Mouse (Mus musculus): ENCODE results near the gene Tcf7l1. TPM values are rescaled to one million over a fixed set of nuclear protein-coding genes. Genes with fewer than 3 reads are reported as not detected.

Gene Tcf7l1
- total RNA-seq, 2 experiments from 2014 or later: 2.0 to 3.6 TPM

- intact Hi-C loops (cut with DNase I): no loop called here
These were observed 144.5 kb downstream of the Tcf7l1 start for GRCm38 (mm10) chr6:72644576-72644975.

GRCm38 (mm10) chr6:72641218-72641954, 147.7 kb downstream of the Tcf7l1 start:
- no peak for DNase-seq (ENCODE audit: low spot score in 2 of 2)
- intact Hi-C loops (cut with DNase I): no loop called here

More at GRCm38 (mm10) chr6:72644576-72644975, 144.5 kb downstream of the Tcf7l1 start:
- no peak for DNase-seq (ENCODE audit: low spot score in 2 of 2)

- intact Hi-C loops (cut with DNase I): loop anchor here (1.0 to 5.0 kb wide), 4 partner anchors 30 to 590 kb away; partner anchors contain the start of gene Tcf7l1
- DNase-seq (ENCODE audit: low spot score in 2 of 2): no peak
These were observed 152.1 kb downstream of the Tcf7l1 start for GRCm38 (mm10) chr6:72636940-72637339.

GRCm38 (mm10) chr6:72635760-72636431, 153.2 kb downstream of the Tcf7l1 start:
- intact Hi-C loops (cut with DNase I): loop anchor here (1.0 to 5.0 kb wide), 4 partner anchors 31 to 591 kb away; partner anchors contain the start of gene Tcf7l1
- peak; percentile 66 to 76 for DNase-seq (ENCODE audit: low spot score in 2 of 2)

- intact Hi-C loops (cut with DNase I): no loop called here
- no peak for DNase-seq (ENCODE audit: low spot score in 2 of 2)
These were observed 154.7 kb downstream of the Tcf7l1 start for GRCm38 (mm10) chr6:72634311-72634710.

GRCm38 (mm10) chr6:72631700-72632099, 157.4 kb downstream of the Tcf7l1 start:
- DNase-seq (ENCODE audit: low spot score in 2 of 2): no peak
- intact Hi-C loops (cut with DNase I): no loop called here

- no peak for DNase-seq (ENCODE audit: low spot score in 2 of 2)
- intact Hi-C loops (cut with DNase I): no loop called here
These were observed 158.1 kb downstream of the Tcf7l1 start for GRCm38 (mm10) chr6:72630961-72631360.

GRCm38 (mm10) chr6:72630370-72630769, 158.7 kb downstream of the Tcf7l1 start:
- intact Hi-C loops (cut with DNase I): no loop called here

GRCm38 (mm10) chr6:72627276-72627675, 161.8 kb downstream of the Tcf7l1 start:
- intact Hi-C loops (cut with DNase I): no loop called here
- no peak for DNase-seq (ENCODE audit: low spot score in 2 of 2)

More at GRCm38 (mm10) chr6:72630370-72630769, 158.7 kb downstream of the Tcf7l1 start:
- DNase-seq (ENCODE audit: low spot score in 2 of 2): no peak

GRCm38 (mm10) chr6:72626391-72626790, 162.7 kb downstream of the Tcf7l1 start:
- no peak for DNase-seq (ENCODE audit: low spot score in 2 of 2)
- intact Hi-C loops (cut with DNase I): no loop called here

GRCm38 (mm10) chr6:72623661-72624402, 165.2 kb downstream of the Tcf7l1 start:
- no peak for DNase-seq (ENCODE audit: low spot score in 2 of 2)
- intact Hi-C loops (cut with DNase I): no loop called here

GRCm38 (mm10) chr6:72622917-72623316, 166.1 kb downstream of the Tcf7l1 start:
- intact Hi-C loops (cut with DNase I): no loop called here
- no peak for DNase-seq (ENCODE audit: low spot score in 2 of 2)

- intact Hi-C loops (cut with DNase I): no loop called here
These were observed 168.1 kb downstream of the Tcf7l1 start for GRCm38 (mm10) chr6:72620920-72621319.

GRCm38 (mm10) chr6:72619734-72620532, 169.1 kb downstream of the Tcf7l1 start:
- intact Hi-C loops (cut with DNase I): no loop called here
- no peak for DNase-seq (ENCODE audit: low spot score in 2 of 2)

More at GRCm38 (mm10) chr6:72620920-72621319, 168.1 kb downstream of the Tcf7l1 start:
- no peak for DNase-seq (ENCODE audit: low spot score in 2 of 2)

GRCm38 (mm10) chr6:72616643-72617288, 172.3 kb downstream of the Tcf7l1 start, which contains the start of gene Tgoln1:
Tgoln1 (minus strand) TSS chr6:72617000.
- peak; percentile 92 to 96 for DNase-seq (ENCODE audit: low spot score in 2 of 2)
- intact Hi-C loops (cut with DNase I): no loop called here

GRCm38 (mm10) chr6:72615561-72616375, 173.3 kb downstream of the Tcf7l1 start:
- intact Hi-C loops (cut with DNase I): no loop called here

GRCm38 (mm10) chr6:72615151-72615550, 173.9 kb downstream of the Tcf7l1 start:
- DNase-seq (ENCODE audit: low spot score in 2 of 2): no peak
- intact Hi-C loops (cut with DNase I): no loop called here

More at GRCm38 (mm10) chr6:72615561-72616375, 173.3 kb downstream of the Tcf7l1 start:
- no peak for DNase-seq (ENCODE audit: low spot score in 2 of 2)

GRCm38 (mm10) chr6:72610261-72610660, 178.8 kb downstream of the Tcf7l1 start:
- intact Hi-C loops (cut with DNase I): no loop called here
- no peak for DNase-seq (ENCODE audit: low spot score in 2 of 2)

Measured in left cerebral cortex, postnatal 25 days (tissue).